Mouse (Mus musculus) adrenal gland, postnatal 4 days (tissue): Measurements from ENCODE around the gene Ddx49. TPM values are rescaled to one million over a fixed set of nuclear protein-coding genes. Genes with fewer than 3 reads are reported as not detected.

Experiments used
- DNase-seq, 2 experiments: peaks; one replicate each; pipeline ENCODE4 v3.0.0; 2021 to 2022; ENCODE audit warnings: low spot score in 2 of 2, mixed read lengths in 2 of 2
- long read RNA-seq, 2 experiments: library from polyadenylated mRNA; stranded (forward); transcript quantifications; one replicate each; pipeline ENCODE4 v2.0.0; 2021
- total RNA-seq, 2 experiments: library from RNA; stranded (reverse); gene quantifications; 2 replicates each; pipeline ENCODE4 v1.2.3; 2021

Ddx49 gene
- 10 to 100 TPM; 83.3 to 86.8 TPM for total RNA-seq
- long read RNA-seq, experiment 1, transcript Ddx49-201 (13 exons, 2,137 nt): major isoform, 26 of 39 reads
- long read RNA-seq, experiment 1, partial matches to known transcripts: 2 of 39 reads
- long read RNA-seq, experiment 1, other reads (novel, unspliced or antisense): 10 of 39 reads
- long read RNA-seq, experiment 2, transcript Ddx49-201 (13 exons, 2,137 nt): major isoform, 29 of 50 reads
- long read RNA-seq, experiment 2, partial matches to known transcripts: 8 of 50 reads
- long read RNA-seq, experiment 2, other reads (novel, unspliced or antisense): 13 of 50 reads

DNA sequence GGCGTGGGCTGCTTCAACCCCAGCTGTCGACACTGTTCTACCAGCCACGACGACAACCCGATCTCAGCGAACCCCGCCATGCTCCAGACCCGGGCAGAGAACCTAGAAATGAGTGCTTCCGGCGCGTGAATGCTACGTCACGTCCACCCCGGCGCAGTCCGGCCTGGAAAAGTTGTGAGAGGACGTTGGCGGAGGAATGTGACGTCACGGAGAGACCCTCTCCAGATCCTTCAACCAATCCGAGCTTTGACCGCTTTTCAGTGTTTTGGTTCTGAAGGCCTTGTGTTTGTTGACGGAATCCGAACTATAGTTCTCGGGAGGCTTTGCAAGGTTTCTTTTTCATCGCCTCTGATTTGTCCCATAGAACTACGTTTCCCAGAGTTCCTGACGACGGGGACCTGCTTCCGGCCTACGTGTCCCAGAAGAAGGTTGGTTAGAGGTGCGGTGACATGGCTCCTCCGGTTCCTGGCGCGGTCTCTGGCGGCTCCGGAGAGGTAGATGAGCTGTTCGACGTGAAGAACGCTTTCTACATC is at the start of gene Ddx49, which contains the start of gene Cope:
Ddx49 (minus strand) TSS at position 132 of the 533 bp plus-strand sequence.
Cope (plus strand) TSS at position 161 of the 533 bp plus-strand sequence.
- DNase-seq: peak; percentile 74 to 89

DNA sequence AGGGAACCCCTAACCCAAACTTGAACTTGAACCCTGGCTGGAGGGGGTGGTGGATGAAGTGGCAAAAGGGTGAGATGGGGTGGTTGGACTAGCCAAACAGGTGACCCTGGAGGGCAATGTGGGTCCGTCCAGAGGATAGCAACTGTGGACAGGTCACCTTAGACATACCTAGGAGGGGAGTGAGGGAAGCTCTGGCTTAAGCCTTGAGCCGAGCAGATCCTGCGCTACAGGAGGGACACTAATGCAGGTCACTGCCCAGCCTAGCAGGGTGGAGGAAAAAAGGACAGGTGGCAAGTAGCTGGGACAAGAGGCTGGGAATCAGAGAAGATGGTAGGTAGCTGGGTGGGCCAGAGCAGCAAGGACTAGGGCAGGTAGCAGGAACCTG is 49.7 kb upstream of the Ddx49 start:
- DNase-seq: no peak

DNA sequence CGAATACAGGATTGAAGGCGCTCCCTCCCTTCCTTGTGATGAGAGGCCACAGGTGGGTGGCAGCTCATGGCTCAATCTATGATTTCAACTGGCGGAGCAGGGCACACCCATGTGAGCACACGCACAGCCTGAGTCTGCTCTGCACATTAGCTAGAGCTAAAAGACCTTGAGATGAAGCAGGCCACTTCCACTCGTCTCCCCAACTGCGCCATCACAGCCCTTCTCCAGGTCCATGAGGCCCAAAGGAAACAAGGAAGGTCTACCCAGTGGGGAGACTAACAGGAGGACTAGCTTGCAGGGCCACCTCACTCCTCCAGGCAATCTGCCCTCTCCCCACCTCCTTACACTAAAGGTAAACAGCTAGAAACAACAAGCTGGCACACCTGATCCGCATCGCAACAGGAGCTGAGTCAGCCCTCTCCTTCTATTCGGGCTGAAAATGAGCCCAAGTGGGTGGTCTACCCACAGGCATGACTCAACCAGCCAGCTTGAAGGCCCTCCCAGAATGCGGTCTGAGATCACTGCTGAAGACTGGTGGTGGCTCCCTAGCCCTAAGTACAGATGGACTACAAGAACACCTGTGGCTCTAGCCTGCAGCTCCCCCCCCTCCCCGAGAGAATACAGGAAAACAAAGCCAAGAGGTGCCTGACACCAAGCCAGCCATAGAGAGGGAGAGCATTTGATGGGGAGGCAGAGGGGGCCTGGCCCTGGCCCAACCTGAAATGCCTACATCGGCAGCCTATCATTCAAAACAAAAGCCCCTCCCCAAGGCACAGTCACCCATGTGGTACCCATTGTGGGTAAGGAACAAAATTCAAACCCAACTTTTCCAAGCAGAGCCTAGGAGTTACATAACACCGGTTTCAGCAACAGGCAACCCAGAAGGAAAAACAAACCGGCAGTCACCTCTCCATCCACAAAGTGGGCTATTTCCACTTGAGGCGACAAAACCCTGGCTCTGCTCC is 49.0 kb upstream of the Ddx49 start:
- no peak for DNase-seq

DNA sequence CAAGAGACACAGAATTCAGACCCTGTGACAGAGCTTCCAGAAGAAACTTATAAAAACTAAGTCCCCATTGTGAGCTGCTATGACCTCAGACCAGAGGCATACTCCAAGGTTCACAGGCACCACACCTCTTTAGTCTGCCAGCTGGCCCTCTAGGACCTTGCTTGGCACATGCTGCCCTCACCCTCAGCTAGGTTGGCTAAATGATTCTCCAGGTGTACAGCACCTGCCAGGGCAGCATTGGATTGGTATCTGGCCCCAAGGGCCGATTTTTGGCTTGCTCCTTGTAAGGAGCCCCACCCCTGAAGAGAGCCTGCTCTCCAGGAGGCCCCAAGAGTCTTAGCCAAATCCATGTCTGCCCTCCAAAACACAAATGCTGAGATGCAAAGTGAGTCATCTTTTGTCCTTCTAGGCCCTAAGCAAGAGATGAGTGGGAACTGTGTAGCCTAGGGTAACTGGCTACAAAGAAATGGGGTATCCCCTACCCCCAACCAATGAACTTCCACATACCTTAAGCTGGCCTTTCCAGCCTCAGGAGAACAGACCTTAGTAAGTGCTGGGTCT is 45.7 kb upstream of the Ddx49 start:
- DNase-seq: no peak

DNA sequence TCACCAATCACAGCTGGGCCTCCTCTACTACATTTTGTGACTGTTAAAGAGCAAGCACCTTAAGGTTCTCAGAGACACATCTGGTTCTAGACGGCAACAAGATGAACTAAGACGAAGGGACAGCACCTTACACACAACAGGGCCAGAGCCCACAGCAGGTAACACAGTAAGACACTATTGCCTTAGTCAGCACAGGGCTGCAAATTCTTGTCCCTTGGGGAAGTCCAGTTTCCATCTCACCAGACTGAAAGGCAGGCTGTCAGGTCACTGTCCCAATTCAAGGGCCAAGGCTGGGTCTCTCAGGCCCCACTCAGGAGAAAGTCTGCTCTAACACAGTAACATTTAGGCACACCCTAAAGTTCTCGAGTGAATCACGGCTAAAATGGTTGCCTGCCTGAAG is 45.2 kb upstream of the Ddx49 start:
- DNase-seq: no peak

DNA sequence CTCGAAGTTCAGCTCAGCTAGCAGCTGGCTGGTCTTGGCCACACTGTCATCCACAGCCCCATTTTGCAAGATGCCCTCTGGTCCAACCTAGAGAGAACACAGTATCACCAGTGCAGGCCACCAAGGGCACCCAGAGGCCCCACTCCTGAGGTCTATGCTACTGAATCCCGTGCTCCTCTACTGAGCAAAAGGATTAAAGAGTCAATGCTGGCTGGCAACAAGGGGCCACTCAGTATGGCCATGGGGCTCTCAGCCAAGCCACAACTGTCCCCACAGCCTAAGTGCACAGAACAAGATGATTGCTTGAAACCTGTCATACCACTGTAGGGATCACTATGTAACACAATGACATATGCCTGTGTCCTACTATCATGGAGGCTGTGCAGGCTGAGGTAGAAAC is 42.0 kb upstream of the Ddx49 start:
- no peak for DNase-seq

DNA sequence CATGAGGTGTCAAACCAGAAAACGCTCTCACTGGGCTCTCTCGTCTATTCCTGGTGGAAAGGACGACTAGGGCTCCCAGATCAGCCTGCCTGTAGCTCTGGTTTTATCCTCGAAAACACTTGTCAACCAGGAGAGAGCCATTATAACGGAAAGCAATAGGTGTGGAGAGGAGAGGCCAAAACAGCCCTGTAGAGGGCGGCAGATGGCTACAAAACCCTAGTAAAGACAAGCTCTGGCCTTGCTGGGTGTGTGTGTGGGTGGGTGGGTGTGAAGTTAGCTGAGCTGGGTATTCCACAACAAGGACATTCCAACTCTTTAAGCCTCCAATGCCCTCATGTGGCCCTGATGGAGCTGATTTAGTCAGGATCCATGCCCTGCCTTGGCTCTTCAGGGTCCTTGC is 41.4 kb upstream of the Ddx49 start:
- no peak for DNase-seq

DNA sequence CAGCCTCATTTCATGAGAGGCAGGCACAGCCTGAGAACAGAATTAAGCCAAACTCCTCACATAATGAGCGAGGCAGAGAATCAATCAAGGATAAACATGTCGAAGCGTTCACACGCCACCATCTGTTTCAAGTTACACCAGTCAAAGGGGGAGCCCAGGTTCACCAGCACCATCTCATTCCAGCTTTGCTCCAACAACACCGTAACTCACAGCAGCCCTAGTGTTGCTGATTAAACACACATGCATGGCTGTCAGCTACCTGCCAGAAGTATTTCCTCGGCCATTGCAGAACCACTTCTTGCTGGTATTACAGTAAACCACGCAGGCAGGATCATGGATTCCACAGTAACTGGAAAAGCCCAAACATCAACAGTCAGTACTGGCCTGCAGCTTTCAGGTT is 40.8 kb upstream of the Ddx49 start:
- DNase-seq: no peak

DNA sequence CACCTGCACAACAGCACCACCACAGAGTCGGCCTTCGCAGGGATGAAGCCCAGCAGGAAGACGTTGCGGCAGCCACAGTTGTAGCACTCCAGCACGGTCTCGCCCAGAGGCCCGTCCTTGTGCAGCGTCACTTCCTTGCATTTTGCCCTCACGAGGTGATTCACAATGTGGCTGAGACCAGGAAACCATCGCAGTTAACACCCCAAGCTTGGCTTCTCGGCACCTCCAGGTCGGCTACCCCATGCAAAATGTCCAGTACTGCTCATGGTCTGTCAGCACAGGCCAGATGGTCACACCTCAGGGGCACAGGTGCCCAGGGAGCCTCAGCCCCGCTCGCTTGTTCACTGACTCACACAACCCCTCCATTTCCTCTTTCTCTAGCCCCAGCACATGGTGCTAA is 39.7 kb upstream of the Ddx49 start:
- no peak for DNase-seq

DNA sequence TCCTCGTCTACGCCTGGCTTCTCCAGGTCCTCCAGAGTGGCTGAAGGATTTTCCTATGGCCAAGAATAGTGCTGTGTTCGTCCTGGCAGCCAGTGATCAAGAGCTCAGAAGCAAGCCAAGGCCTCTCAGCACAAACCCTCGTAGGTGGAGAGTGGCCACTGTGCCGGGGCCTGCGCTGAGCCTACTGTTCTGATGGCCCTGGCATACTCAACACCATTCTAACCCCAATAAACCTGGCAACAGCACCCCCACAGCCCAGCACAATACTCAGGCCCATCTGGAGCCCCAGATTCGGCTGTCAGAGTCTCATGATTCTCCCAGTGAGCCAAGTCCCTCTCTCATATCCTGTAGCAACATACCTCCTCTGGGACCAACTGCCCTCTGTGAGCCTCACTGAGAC is 38.4 kb upstream of the Ddx49 start:
- DNase-seq: no peak

DNA sequence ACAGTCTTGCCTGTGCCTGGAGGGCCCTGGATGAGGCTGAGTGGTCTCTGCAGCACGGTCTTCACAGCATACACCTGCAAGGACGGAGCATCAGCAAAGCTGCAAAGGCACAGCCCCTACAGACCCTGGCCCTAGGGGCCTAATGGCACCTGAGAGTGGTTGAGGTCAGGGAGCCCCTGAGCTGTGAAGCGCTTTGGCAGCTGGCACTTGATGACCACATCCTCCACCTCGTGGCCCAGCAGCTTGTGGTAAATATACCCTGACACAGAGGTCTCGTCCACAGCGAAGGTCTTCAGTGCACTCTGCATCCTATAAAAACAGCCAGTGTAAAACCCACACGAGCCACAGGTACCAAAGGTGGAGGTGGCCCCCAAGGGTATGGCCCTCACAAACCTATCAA is 36.6 kb upstream of the Ddx49 start:
- DNase-seq: no peak

DNA sequence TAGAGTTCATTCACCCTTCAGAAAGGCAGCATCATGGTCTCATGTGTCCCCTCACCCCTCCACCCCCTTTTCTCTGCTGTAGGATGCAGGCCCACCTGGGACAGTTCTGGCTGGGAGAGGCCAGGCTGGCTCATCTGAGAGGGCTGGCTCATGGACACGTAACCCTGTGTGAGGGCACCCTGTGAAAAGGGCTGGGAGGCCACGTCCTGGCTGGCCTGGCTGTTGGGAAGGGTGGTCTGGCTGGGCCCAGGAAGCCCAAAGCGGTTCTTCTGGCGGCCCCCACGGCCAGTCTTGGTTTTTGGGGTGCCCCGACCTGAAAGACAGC is 30.6 kb upstream of the Ddx49 start:
- no peak for DNase-seq

DNA sequence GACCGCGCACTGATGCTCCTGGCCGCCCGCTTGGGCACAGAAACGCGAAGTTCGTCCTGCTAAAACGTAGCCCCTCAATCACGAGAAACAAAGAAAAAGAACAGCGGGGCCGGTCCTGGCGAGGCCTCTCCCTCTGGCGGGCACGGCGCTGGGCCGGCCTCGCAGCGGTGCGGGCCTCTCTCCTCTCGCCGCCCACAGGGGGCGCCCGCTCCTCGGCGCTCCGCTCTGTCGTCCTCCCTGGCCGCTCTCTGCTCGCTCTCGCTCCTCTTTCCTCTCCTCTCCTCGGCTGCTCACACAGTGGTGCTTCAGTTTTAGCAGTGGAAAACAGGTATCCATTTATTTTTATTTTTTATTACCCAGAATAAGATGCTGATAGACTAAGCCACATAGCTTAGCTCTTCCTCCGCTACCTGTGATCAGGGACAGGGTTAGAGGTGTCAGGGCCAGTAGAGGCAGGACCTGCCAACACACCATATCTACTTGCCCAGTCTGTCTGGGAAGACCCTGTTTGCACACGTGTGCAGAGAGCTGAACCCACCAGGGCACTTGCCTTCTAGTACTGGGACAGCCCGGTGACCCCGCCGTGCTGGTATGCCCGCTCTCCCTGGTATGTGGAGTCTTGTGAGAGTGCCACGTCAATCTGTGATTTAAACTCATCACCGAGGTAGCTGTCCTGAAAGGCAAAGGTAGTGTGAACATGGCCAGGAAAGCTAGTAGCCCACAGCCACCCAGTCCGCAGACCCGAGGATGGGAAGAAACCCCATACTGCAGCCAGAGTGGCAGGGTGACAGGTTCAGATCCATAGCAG is 30.0 kb upstream of the Ddx49 start:
- DNase-seq: peak in 1 of 2 experiments; percentile 38

DNA sequence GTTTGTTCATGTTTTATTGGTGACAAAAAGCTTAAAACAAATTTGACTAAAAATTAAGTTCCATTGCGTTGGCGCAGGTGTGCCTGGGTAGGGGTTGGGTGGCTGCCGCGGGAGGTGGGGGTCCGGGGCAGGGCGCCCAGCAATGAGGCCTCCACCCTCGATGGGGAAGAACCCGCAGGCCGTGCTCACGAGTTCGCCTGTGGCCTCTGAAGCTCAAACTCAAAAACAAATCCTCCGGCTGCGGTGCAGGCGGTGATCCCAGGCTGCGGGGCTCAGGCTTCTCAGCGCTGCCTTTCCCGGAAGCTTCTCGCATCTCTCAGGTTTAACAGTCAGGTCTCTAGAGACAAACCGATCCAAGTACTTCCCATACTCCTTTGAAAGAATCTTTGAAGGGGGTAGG is 29.2 kb upstream of the Ddx49 start:
- DNase-seq: no peak

DNA sequence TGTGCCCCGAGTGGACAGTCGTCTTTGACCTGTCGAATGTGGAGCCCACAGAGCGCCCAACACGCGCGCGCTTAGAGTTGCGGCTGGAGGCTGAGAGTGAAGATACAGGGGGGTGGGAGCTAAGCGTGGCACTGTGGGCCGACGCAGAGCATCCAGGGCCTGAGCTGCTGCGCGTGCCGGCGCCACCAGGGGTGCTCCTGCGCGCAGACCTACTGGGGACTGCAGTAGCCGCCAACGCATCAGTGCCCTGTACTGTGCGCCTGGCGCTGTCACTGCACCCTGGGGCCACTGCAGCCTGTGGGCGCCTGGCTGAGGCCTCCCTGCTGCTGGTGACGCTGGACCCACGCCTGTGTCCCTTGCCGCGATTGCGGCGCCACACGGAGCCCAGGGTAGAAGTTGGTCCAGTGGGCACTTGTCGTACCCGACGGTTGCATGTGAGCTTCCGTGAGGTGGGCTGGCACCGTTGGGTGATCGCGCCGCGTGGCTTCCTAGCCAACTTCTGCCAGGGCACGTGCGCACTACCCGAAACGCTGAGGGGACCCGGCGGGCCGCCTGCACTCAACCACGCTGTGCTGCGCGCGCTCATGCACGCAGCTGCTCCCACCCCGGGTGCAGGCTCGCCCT is 28.6 kb upstream of the Ddx49 start:
- peak in 1 of 2 experiments; percentile 50 for DNase-seq

DNA sequence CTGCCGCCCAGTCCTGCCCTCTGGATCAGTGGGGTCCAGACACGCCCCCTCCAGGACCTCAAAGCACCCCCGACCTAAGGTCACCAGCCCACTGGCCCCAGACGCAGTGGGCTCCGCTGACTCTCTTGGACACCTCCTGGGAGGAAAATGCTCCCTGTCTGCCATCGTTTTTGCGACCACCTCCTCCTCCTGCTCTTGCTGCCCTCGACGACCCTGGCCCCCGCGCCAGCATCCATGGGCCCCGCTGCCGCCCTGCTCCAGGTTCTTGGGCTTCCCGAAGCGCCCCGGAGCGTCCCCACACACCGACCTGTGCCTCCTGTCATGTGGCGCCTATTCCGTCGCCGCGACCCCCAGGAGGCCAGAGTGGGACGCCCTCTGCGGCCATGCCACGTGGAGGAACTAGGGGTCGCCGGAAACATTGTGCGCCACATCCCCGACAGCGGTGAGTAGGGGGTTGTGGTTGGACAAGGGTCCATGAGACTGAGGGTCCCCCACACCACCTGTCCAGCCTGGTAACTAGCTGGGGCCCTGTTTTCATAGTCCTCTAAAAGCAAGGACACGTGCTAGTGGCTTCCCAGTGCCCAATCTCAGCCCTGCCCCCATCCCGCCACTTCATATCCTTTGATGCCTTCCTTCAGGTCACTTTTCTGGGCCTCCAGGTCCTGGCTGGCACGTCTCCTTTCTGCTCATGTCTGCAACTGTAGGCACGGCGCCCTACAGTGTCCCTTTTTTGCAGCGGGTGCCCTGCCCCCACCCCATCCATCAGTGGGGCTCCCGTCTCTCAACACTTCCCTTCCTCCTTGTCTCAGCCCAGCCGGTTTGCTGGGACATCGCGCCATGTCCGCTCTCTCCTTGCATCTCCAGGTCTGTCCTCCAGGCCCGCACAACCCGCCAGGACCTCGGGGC is 27.8 kb upstream of the Ddx49 start:
- DNase-seq: no peak

DNA sequence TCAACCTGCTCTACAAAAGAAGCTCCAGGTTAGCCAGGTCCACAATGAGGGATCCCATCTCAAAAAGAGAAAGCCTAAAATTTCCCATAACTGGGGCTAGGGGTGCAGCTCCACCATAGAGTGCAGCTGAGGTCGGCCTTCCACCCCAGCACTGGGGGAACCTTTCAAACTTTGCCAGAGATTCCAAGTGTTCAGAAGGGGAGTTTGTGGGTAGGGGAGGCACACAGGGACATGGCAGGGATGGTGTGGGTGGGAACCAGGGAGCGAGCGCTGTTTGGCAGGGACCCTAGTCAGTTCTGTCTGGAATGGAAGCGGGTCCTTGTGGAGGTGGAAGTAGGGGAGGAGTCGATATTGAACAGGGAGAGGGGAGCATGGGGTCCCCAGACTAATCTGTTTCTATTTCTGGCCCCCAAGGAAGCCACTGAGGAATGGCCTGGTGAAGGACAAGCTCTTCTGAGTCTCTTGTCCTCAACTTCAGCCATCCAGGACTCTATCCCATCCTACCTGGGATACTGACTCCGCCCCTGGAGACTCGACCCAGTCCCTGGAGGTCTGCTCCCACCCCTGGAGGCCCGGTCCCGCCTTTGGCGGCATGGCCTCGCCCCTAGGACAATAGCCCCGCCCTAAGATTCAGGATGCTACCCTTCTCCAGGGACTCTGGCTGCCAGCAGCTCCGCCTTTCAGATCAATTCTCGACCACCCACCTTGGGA is 27.0 kb upstream of the Ddx49 start, which contains the start of gene Gdf1:
Gdf1 (plus strand) TSS at position 694 of the 711 bp plus-strand sequence.
- no peak for DNase-seq

DNA sequence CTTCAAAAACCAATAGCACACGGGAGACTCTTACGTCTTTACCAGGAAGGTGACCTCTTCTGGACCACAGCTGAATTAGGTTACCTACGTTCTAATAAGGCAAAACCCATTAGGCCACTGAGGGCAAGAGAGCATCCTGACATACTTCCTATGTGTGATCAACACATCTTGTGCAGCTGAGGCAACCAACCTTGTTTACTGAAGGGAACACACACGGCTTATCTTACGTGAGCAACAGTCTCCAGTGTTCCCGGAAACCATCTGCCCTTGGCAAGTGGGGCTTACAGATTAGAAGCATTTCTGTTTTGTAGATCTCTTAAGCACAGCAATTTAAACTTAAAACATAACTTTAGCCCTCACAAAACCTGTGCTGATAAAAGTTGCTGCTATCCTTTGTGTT is 25.2 kb upstream of the Ddx49 start:
- no peak for DNase-seq

DNA sequence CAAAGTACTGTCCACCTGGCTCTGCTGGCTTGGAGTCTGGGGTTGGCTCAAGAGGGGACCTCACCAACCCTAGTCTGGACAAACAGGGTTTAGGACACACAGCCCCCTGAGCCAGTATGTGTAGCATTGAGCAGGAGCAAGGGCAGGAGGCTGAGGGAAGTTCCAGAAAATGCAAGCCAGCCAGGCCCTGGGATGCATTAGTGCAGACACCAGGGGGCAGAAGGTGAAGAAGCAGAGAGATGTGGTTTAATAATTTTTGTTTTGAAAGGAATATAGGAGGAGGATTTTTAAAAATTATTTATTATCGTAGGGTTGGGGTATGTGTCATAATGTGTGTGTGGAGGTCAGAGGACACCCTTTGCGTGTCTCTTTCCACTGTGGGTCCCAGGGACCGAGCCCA is 21.4 kb upstream of the Ddx49 start:
- DNase-seq: no peak
